9 mouse cellular contexts compared by ENCODE assay signal in genomic region chr8:70375212-70375859, GRCm38 (mm10). TPM values are rescaled to one million over a fixed set of nuclear protein-coding genes. Genes with fewer than 3 reads are reported as not detected.
DNase-seq lines count a peak whose midpoint lies in the region; ATAC-seq lines count a peak whose summit lies in the region.
"Had no signal": no experiment of that assay in that cellular context is flagged by ENCODE, and none has a peak within 500 bp of the region (broad histone marks: within the 10 kb centered on the region; RNA-seq: fewer than 3 reads in every experiment).

No protein-coding gene starts in this region.

- H3K9ac ChIP-seq in liver, embryonic 11.5 days (ENCODE audit: low read depth, low read length), result no peak overlapping the region
- no peak overlapping the region for H3K9ac ChIP-seq in forebrain, embryonic 15.5 days (replicated peaks)
- H3K9ac ChIP-seq in liver, embryonic 16.5 days (ENCODE audit: low read depth, low read length), result no peak overlapping the region
- H3K9ac ChIP-seq in stomach, embryonic 14.5 days (replicated peaks; ENCODE audit: low read depth, low read length), result no peak overlapping the region

- peak overlapping the region; percentile 72 for H3K4me2 ChIP-seq in liver, embryonic 11.5 days
- H3K4me2 ChIP-seq in forebrain, embryonic 15.5 days (replicated peaks), result no peak overlapping the region
- peak overlapping the region; percentile 56; the same call in 1 of the 2 replicates for H3K4me2 ChIP-seq in liver, embryonic 16.5 days (ENCODE audit: low read depth, low read length)
- peak overlapping the region; percentile 60 for H3K4me2 ChIP-seq in stomach, embryonic 14.5 days (replicated peaks; ENCODE audit: low read depth, low read length)

- no peaks in the 10 kb centered on the region for H3K36me3 ChIP-seq in liver, embryonic 11.5 days (ENCODE audit: control insufficient read depth, insufficient read depth, low read length)
- H3K36me3 ChIP-seq in forebrain, embryonic 15.5 days, result no peaks in the 10 kb centered on the region
- H3K36me3 ChIP-seq in liver, embryonic 16.5 days (ENCODE audit: control insufficient read depth, insufficient read depth), result no peaks in the 10 kb centered on the region
- no peaks in the 10 kb centered on the region for H3K36me3 ChIP-seq in stomach, embryonic 14.5 days (ENCODE audit: control insufficient read depth, insufficient read depth, low read length)

- peaks cover 89% of the 10 kb centered on the region for H3K27me3 ChIP-seq in liver, embryonic 11.5 days (replicated peaks; ENCODE audit: control insufficient read depth, insufficient read depth, low read length)
- peaks cover 79% of the 10 kb centered on the region for H3K27me3 ChIP-seq in forebrain, embryonic 15.5 days
- peaks cover 80% of the 10 kb centered on the region for H3K27me3 ChIP-seq in liver, embryonic 16.5 days (ENCODE audit: control insufficient read depth, insufficient read depth, low read depth, low read length)
- H3K27me3 ChIP-seq in stomach, embryonic 14.5 days (ENCODE audit: control insufficient read depth, insufficient read depth, low read length), result peaks cover 64% of the 10 kb centered on the region

- no peak for DNase-seq in liver, embryonic 11.5 days (ENCODE audit: low spot score)
- DNase-seq in liver, result no peak
- no peak for DNase-seq in urinary bladder, postnatal 36 days (ENCODE audit: low spot score in 2 of 2)
- DNase-seq in kidney, adult 18-20 months, result no peak
- no peak for DNase-seq in layer of hippocampus, postnatal 14 days (ENCODE audit: low spot score in 2 of 2)

- no peak for ATAC-seq in liver, embryonic 11.5 days (replicated peaks; ENCODE audit: low FRiP score)
- no peak for ATAC-seq in forebrain, embryonic 15.5 days (replicated peaks)
- no peak; the same call in 1 of the 2 replicates for ATAC-seq in liver, embryonic 16.5 days (ENCODE audit: low read depth)
- no peak for ATAC-seq in stomach, embryonic 14.5 days (ENCODE audit: insufficient number of reproducible peaks, insufficient read depth, low FRiP score, low read depth)

- peak overlapping the region; percentile 47 for H3K4me3 ChIP-seq in liver, embryonic 11.5 days (ENCODE audit: low read depth, low read length)
- 0 out of 2 replicates have a peak overlapping the region, but pooled peaks have one; percentile 30 for H3K4me3 ChIP-seq in forebrain, embryonic 15.5 days
- no peak overlapping the region for H3K4me3 ChIP-seq in liver, embryonic 16.5 days (ENCODE audit: low read depth, low read length)
- peak overlapping the region; percentile 34; the same call in 1 of the 2 replicates for H3K4me3 ChIP-seq in stomach, embryonic 14.5 days (ENCODE audit: low read depth, low read length)

- WGBS in liver, embryonic 11.5 days, result 7% methylated on average over 35 of the region's 35 CpGs
- WGBS in forebrain, embryonic 15.5 days, result 6% methylated on average over 35 of the region's 35 CpGs
- 6% methylated on average over 35 of the region's 35 CpGs for WGBS in liver, embryonic 16.5 days (ENCODE audit: insufficient replicate concordance)
- 5% methylated on average over 35 of the region's 35 CpGs for WGBS in stomach, embryonic 14.5 days

- peaks cover 32% of the 10 kb centered on the region for H3K4me1 ChIP-seq in liver, embryonic 11.5 days (replicated peaks; ENCODE audit: control insufficient read depth, insufficient read depth, low read length)
- peaks cover 24% of the 10 kb centered on the region for H3K4me1 ChIP-seq in forebrain, embryonic 15.5 days
- H3K4me1 ChIP-seq in liver, embryonic 16.5 days (ENCODE audit: control insufficient read depth, low read depth, low read length), result peaks cover 33% of the 10 kb centered on the region
- H3K4me1 ChIP-seq in stomach, embryonic 14.5 days (ENCODE audit: control insufficient read depth, insufficient read depth, low read length), result peaks cover 10% of the 10 kb centered on the region; the same call in 1 of the 2 replicates

- H3K27ac ChIP-seq in liver, embryonic 11.5 days (ENCODE audit: low read depth, low read length), result no peak overlapping the region
- no peak overlapping the region for H3K27ac ChIP-seq in forebrain, embryonic 15.5 days (replicated peaks)
- H3K27ac ChIP-seq in liver, embryonic 16.5 days (ENCODE audit: low read length), result no peak overlapping the region
- H3K27ac ChIP-seq in stomach, embryonic 14.5 days (ENCODE audit: low read length), result no peak overlapping the region

- no peaks in the 10 kb centered on the region for H3K9me3 ChIP-seq in liver, embryonic 11.5 days (ENCODE audit: control insufficient read depth, low read length)
- H3K9me3 ChIP-seq in forebrain, embryonic 15.5 days, result no peaks in the 10 kb centered on the region
- H3K9me3 ChIP-seq in liver, embryonic 16.5 days (replicated peaks; ENCODE audit: control insufficient read depth, low read length), result no peaks in the 10 kb centered on the region
- H3K9me3 ChIP-seq in stomach, embryonic 14.5 days (ENCODE audit: control insufficient read depth, low read depth, low read length), result no peaks in the 10 kb centered on the region

RNA-seq across cellular contexts. Expression of gene Comp, which starts 2.0 kb away (rescaled TPM):
- polyA plus RNA-seq in liver, embryonic 11.5 days (2014; fragmentation: Nextera tagmentation; extraction: Ambion mirVana), result 0.43 and 0.48 TPM in 2 replicates
- polyA plus RNA-seq in forebrain, embryonic 15.5 days (2015; fragmentation: Nextera tagmentation; extraction: Ambion mirVana), result 0.14 TPM in 1 of 2 replicates, not detected in the other
- polyA plus RNA-seq in liver, embryonic 16.5 days (2015; fragmentation: Nextera tagmentation; extraction: Ambion mirVana), result 1.3 and 1.6 TPM in 2 replicates
- polyA plus RNA-seq in stomach, embryonic 14.5 days (2014; fragmentation: Nextera tagmentation; extraction: Ambion mirVana), result 0.38 TPM in 1 of 2 replicates, not detected in the other
- total RNA-seq in layer of hippocampus, postnatal 14 days (2021), result under 1 TPM; 0.21 to 0.30 TPM

RNA-seq across cellular contexts. Expression of gene Upf1, which starts 22.3 kb away (rescaled TPM):
- 21.1 and 23.7 TPM in 2 replicates for polyA plus RNA-seq in liver, embryonic 11.5 days (2014; fragmentation: Nextera tagmentation; extraction: Ambion mirVana)
- polyA plus RNA-seq in forebrain, embryonic 15.5 days (2015; fragmentation: Nextera tagmentation; extraction: Ambion mirVana), result 17.5 and 17.8 TPM in 2 replicates
- polyA plus RNA-seq in liver, embryonic 16.5 days (2015; fragmentation: Nextera tagmentation; extraction: Ambion mirVana), result 5.5 and 5.6 TPM in 2 replicates
- polyA plus RNA-seq in stomach, embryonic 14.5 days (2014; fragmentation: Nextera tagmentation; extraction: Ambion mirVana), result 17.0 and 17.1 TPM in 2 replicates
- total RNA-seq in layer of hippocampus, postnatal 14 days (2021), result 10 to 100 TPM; 50.3 to 54.9 TPM

RNA-seq across cellular contexts. Expression of gene Gdf1, which starts 45.7 kb away (rescaled TPM):
- polyA plus RNA-seq in liver, embryonic 11.5 days (2014; fragmentation: Nextera tagmentation; extraction: Ambion mirVana), result 1.6 and 2.6 TPM in 2 replicates
- polyA plus RNA-seq in forebrain, embryonic 15.5 days (2015; fragmentation: Nextera tagmentation; extraction: Ambion mirVana), result 0.87 and 5.1 TPM in 2 replicates
- polyA plus RNA-seq in liver, embryonic 16.5 days (2015; fragmentation: Nextera tagmentation; extraction: Ambion mirVana), result 0.18 and 0.34 TPM in 2 replicates
- 0.35 and 1.6 TPM in 2 replicates for polyA plus RNA-seq in stomach, embryonic 14.5 days (2014; fragmentation: Nextera tagmentation; extraction: Ambion mirVana)
- total RNA-seq in layer of hippocampus, postnatal 14 days (2021), result 10 to 100 TPM; 11.2 to 22.7 TPM
- total RNA-seq: heart, postnatal 36 days had no signal

RNA-seq across cellular contexts. Expression of gene Cers1, which starts 59.8 kb away (rescaled TPM):
- 1.1 and 1.2 TPM in 2 replicates for polyA plus RNA-seq in liver, embryonic 11.5 days (2014; fragmentation: Nextera tagmentation; extraction: Ambion mirVana)
- polyA plus RNA-seq in forebrain, embryonic 15.5 days (2015; fragmentation: Nextera tagmentation; extraction: Ambion mirVana), result 31.3 and 31.9 TPM in 2 replicates
- polyA plus RNA-seq in liver, embryonic 16.5 days (2015; fragmentation: Nextera tagmentation; extraction: Ambion mirVana), result 0.05 and 0.24 TPM in 2 replicates
- polyA plus RNA-seq in stomach, embryonic 14.5 days (2014; fragmentation: Nextera tagmentation; extraction: Ambion mirVana), result 5.4 and 5.7 TPM in 2 replicates
- 100 to 1,000 TPM; 107 to 119 TPM for total RNA-seq in layer of hippocampus, postnatal 14 days (2021)
